In the genomic region with DNA sequence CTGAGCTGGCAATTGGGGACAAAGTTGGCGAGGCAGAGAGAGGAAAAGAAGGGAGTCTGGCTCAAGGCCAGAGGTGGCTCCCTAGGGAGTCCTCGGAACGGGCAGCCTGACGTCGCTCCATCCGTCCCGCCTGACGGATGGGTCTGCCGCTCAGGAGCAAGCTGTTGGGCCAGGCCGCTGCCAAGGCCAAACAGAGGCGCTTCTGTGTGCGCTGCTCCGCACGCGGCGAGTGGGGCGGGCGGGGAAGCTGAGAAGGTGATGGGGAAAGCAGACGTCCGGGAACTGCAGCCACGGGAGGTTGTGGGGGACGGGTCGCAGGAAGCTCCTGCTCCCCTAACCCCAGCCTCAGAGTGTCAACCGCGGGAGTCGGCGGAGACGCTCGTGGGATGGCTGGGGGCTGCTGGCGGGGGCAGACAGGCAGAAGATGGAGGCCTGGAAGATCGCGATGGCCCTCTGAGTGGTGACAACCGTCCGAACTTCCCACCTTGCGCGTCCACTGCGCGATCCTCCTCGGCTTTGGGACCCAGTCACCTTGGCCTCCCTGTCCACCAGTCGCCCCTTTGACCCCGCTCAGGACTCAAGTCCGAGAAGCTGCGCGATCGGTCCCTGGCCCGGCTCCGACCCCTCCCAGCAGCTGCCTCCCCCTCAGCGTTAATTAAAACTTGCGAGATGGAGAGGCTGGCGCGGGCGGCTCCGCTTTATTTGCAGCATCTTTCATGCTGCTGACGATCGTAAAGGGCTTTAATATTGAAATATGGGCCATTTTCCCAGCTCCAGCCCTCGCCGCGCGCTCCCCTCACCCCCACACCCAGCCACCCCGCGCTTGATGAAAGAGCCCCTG, we compare ENCODE assay signal across 8 mouse cellular contexts.
DNase-seq lines count a peak whose midpoint lies in the region; ATAC-seq lines count a peak whose summit lies in the region.

No protein-coding gene starts in this region.

- no peaks in the 10 kb centered on the region for H3K36me3 ChIP-seq in heart, embryonic 15.5 days
- H3K36me3 ChIP-seq in midbrain, embryonic 16.5 days (ENCODE audit: control insufficient read depth, insufficient read depth, low read length): no peaks in the 10 kb centered on the region

- peak overlapping the region; percentile 36 for H3K4me3 ChIP-seq in brown adipose tissue, adult 24 weeks (ENCODE audit: insufficient read depth, low read depth, low read length)
- peak overlapping the region; percentile 22 for H3K4me3 ChIP-seq in heart, embryonic 15.5 days
- H3K4me3 ChIP-seq in midbrain, embryonic 16.5 days (ENCODE audit: low read depth, low read length): peak overlapping the region; percentile 31

- H3K27me3 ChIP-seq in heart, embryonic 15.5 days: peaks cover 100% of the 10 kb centered on the region
- H3K27me3 ChIP-seq in midbrain, embryonic 16.5 days (ENCODE audit: control insufficient read depth, insufficient read depth, low read depth, low read length): peaks cover 80% of the 10 kb centered on the region

- peak overlapping the region; percentile 53 for H3K4me2 ChIP-seq in heart, embryonic 15.5 days
- peak overlapping the region; percentile 68 for H3K4me2 ChIP-seq in midbrain, embryonic 16.5 days (ENCODE audit: low read length)

- H3K27ac ChIP-seq in brown adipose tissue, adult 24 weeks (replicated peaks; ENCODE audit: low read depth, low read length): peak overlapping the region; percentile 77
- no peak overlapping the region for H3K27ac ChIP-seq in heart, embryonic 15.5 days
- H3K27ac ChIP-seq in midbrain, embryonic 16.5 days (ENCODE audit: low read length): no peak overlapping the region

- H3K9ac ChIP-seq in heart, embryonic 15.5 days: no peak overlapping the region
- peak overlapping the region; percentile 55 for H3K9ac ChIP-seq in midbrain, embryonic 16.5 days (ENCODE audit: low read depth, low read length)

- WGBS in heart, embryonic 15.5 days: 2% methylated on average over 61 of the region's 61 CpGs
- 1% methylated on average over 61 of the region's 61 CpGs for WGBS in midbrain, embryonic 16.5 days

- peaks cover 18% of the 10 kb centered on the region for H3K4me1 ChIP-seq in brown adipose tissue, adult 24 weeks (ENCODE audit: control insufficient read depth, insufficient read depth, insufficient read length, low read length)
- peaks cover 18% of the 10 kb centered on the region for H3K4me1 ChIP-seq in heart, embryonic 15.5 days (replicated peaks)
- peaks cover 16% of the 10 kb centered on the region for H3K4me1 ChIP-seq in midbrain, embryonic 16.5 days (ENCODE audit: control insufficient read depth, insufficient read depth, low read length)

- ATAC-seq in heart, embryonic 15.5 days (replicated peaks; ENCODE audit: insufficient number of reproducible peaks, insufficient read depth, low FRiP score, low read depth): no peak
- peak; percentile 48; the same call in 1 of the 2 replicates for ATAC-seq in midbrain, embryonic 16.5 days

- no peaks in the 10 kb centered on the region for H3K9me3 ChIP-seq in heart, embryonic 15.5 days (replicated peaks)
- H3K9me3 ChIP-seq in midbrain, embryonic 16.5 days (replicated peaks; ENCODE audit: control insufficient read depth, low read length, poor library complexity, severe bottlenecking): no peaks in the 10 kb centered on the region

- peak; percentile 55 for DNase-seq in kidney, adult 18-20 months
- DNase-seq in kidney, adult 11 months: no peak
- DNase-seq in kidney, postnatal 36 days: peak; percentile 45 to 73
- no peak for DNase-seq in layer of hippocampus, adult 8-10 months (ENCODE audit: low spot score in 2 of 2)
- no peak for DNase-seq in thymus, postnatal 36 days

Comparison
In these comparisons a context has a peak if more than half of its experiments do, and no peak if none do; other contexts are left out.
1. DNase-seq: peak in kidney, adult 18-20 months (single experiment) and kidney, postnatal 36 days (2 of 2); none in kidney, adult 11 months (single experiment), layer of hippocampus, adult 8-10 months (0 of 2) and thymus, postnatal 36 days (0 of 2).
2. Peak in every context shown above with its lines, with median percentiles within 50 percentile points of each other: H3K4me3 ChIP-seq.